22 mouse cellular contexts compared by ENCODE assay signal in genomic region chr6:33842901-33843300, GRCm38 (mm10).
"Had no signal": no experiment of that assay in that cellular context is flagged by ENCODE, and none has a peak within 500 bp of the region (broad histone marks: within the 10 kb centered on the region; RNA-seq: fewer than 3 reads in every experiment).

No protein-coding gene starts in this region.

- H3K27ac ChIP-seq: heart, adult 2 months; heart, embryonic 10.5 days; hindbrain, embryonic 10.5 days; hindbrain, embryonic 12.5 days; hindbrain, embryonic 14.5 days; intestine, embryonic 15.5 days; layer of hippocampus, adult 2 months; limb, embryonic 13.5 days; limb, embryonic 15.5 days; liver, embryonic 12.5 days had no signal

- DNase-seq: gastrocnemius, postnatal 10 days; gastrocnemius, postnatal 36 days; heart, adult 11 months; heart, adult 2 months; heart, postnatal 10 days; heart, postnatal 4 days; kidney, adult 18-20 months; kidney, adult 8-10 months; kidney, postnatal 10 days; kidney, postnatal 25 days; kidney, postnatal 4 days; left cerebral cortex, postnatal 4 days had no signal

- H3K4me3 ChIP-seq: heart, adult 2 months; heart, embryonic 10.5 days; heart, embryonic 12.5 days; hindbrain, embryonic 10.5 days; hindbrain, embryonic 12.5 days; intestine, embryonic 15.5 days; layer of hippocampus, adult 2 months; limb, embryonic 13.5 days; limb, embryonic 15.5 days; liver, embryonic 12.5 days had no signal
